Mouse (Mus musculus): Measurements from ENCODE around the gene Ppp1r12b.

DNA sequence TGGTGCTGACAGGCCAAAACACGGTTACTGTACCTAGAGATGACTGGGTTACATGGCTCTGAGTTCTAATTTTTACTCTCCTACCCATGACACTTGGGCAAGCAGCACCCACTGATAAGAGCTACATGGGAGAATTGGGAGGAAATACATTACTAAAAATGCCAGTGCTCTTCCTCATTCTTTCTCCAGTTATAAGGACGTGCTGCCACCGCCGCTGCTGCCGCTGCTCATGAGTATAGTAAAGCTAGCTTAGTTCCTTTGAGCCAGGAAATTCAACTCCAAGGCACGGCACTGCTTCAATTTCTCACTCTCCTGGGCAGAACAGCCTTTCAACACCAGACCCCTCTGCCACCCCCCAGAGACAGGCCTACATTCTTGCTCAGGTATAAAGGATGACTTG, 171.3 kb downstream of the Ppp1r12b start:
- TF ChIP-seq NANOG (IDR thresholded peaks at IDR 0.05; ENCODE audit: borderline replicate concordance, low read length): no peak
- TF ChIP-seq CTCF (conservative IDR thresholded peaks at IDR 0.05; ENCODE audit: low read length): no peak
- no peak for TF ChIP-seq POU5F1 (IDR thresholded peaks at IDR 0.05; ENCODE audit: borderline replicate concordance, low read length)
